20 mouse cellular contexts compared by ENCODE assay signal in genomic region chr15:97394561-97394960, GRCm38 (mm10).
DNase-seq lines count a peak whose midpoint lies in the region; ATAC-seq and TF ChIP-seq lines count a peak whose summit lies in the region.
"Had no signal": no experiment of that assay in that cellular context is flagged by ENCODE, and none has a peak within 500 bp of the region (broad histone marks: within the 10 kb centered on the region; RNA-seq: fewer than 3 reads in every experiment).

No protein-coding gene starts in this region.

- H3K9me3 ChIP-seq in hindbrain, postnatal 0 days (ENCODE audit: low read length): no peaks in the 10 kb centered on the region
- no peaks in the 10 kb centered on the region for H3K9me3 ChIP-seq in hindbrain, embryonic 11.5 days (ENCODE audit: control insufficient read depth, low read length)
- H3K9me3 ChIP-seq in limb, embryonic 13.5 days: peaks cover 4% of the 10 kb centered on the region; the same call in 1 of the 2 replicates
- H3K9me3 ChIP-seq: heart, embryonic 13.5 days; intestine, embryonic 15.5 days; kidney, embryonic 15.5 days; lung, embryonic 15.5 days; neural tube, embryonic 13.5 days had no signal

- no peaks in the 10 kb centered on the region for H3K36me3 ChIP-seq in hindbrain, postnatal 0 days (ENCODE audit: insufficient read depth, low read length)
- no peaks in the 10 kb centered on the region for H3K36me3 ChIP-seq in hindbrain, embryonic 11.5 days (ENCODE audit: control insufficient read depth, insufficient read depth, low read length)
- H3K36me3 ChIP-seq in limb, embryonic 13.5 days: no peaks in the 10 kb centered on the region
- no peaks in the 10 kb centered on the region for H3K36me3 ChIP-seq in heart, adult 2 months (ENCODE audit: control insufficient read depth, insufficient read depth, low read length)
- H3K36me3 ChIP-seq: heart, embryonic 13.5 days; intestine, embryonic 15.5 days; kidney, embryonic 15.5 days; liver, embryonic 12.5 days; lung, embryonic 15.5 days; neural tube, embryonic 13.5 days had no signal

- WGBS in hindbrain, postnatal 0 days: 71% methylated on average over 12 of the region's 12 CpGs
- 85% methylated on average over 12 of the region's 12 CpGs for WGBS in hindbrain, embryonic 11.5 days
- 80% methylated on average over 12 of the region's 12 CpGs for WGBS in limb, embryonic 13.5 days
- 72% methylated on average over 12 of the region's 12 CpGs for WGBS in heart, adult 2 months

- ATAC-seq in hindbrain, postnatal 0 days: no peak
- ATAC-seq in hindbrain, embryonic 11.5 days (ENCODE audit: low FRiP score): no peak
- no peak for ATAC-seq in limb, embryonic 13.5 days (ENCODE audit: low FRiP score, low read depth)
- ATAC-seq: forebrain, postnatal 0 days; intestine, embryonic 15.5 days; liver, embryonic 12.5 days had no signal

- no peak for TF ChIP-seq POLR2A in heart, adult 2 months (IDR thresholded peaks at IDR 0.05; ENCODE audit: insufficient read depth, low read depth, low read length)

- no peaks in the 10 kb centered on the region for H3K4me1 ChIP-seq in hindbrain, postnatal 0 days (ENCODE audit: insufficient read depth, low read length)
- no peaks in the 10 kb centered on the region for H3K4me1 ChIP-seq in hindbrain, embryonic 11.5 days (replicated peaks; ENCODE audit: control insufficient read depth, insufficient read depth, low read length)
- peaks cover 6% of the 10 kb centered on the region for H3K4me1 ChIP-seq in limb, embryonic 13.5 days
- H3K4me1 ChIP-seq in heart, adult 2 months (ENCODE audit: control insufficient read depth, insufficient read depth, low read length): no peaks in the 10 kb centered on the region
- H3K4me1 ChIP-seq: heart, embryonic 13.5 days; intestine, embryonic 15.5 days; lung, embryonic 15.5 days had no signal

- H3K4me3 ChIP-seq in hindbrain, postnatal 0 days (ENCODE audit: low read length): no peak overlapping the region
- no peak overlapping the region for H3K4me3 ChIP-seq in hindbrain, embryonic 11.5 days (ENCODE audit: low read depth, low read length)
- H3K4me3 ChIP-seq in limb, embryonic 13.5 days: no peak overlapping the region
- H3K4me3 ChIP-seq in heart, adult 2 months: no peak overlapping the region
- H3K4me3 ChIP-seq: erythroblast, embryonic 14.5 days; heart, embryonic 13.5 days; intestine, embryonic 15.5 days; kidney, embryonic 15.5 days; liver, embryonic 12.5 days; lung, embryonic 15.5 days; neural tube, embryonic 13.5 days had no signal

- no peak for DNase-seq in hindbrain, postnatal 0 days (ENCODE audit: low spot score)
- no peak for DNase-seq in hindbrain, embryonic 11.5 days (ENCODE audit: low spot score)
- peak; percentile 60 for DNase-seq in ovary, postnatal 36 days (ENCODE audit: low spot score)
- no peak for DNase-seq in ovary, postnatal 14 days (ENCODE audit: low spot score)
- DNase-seq in R1 (ENCODE audit: low read depth, low spot score): peak; percentile 94
- DNase-seq in heart, adult 2 months: no peak
- DNase-seq: cerebellum, adult 18-20 months; cerebellum, postnatal 36 days; forebrain, postnatal 0 days; heart, postnatal 4 days; layer of hippocampus, postnatal 36 days; right cerebral cortex, adult 18-20 months had no signal

- no peak for TF ChIP-seq EP300 in heart, adult 2 months (IDR thresholded peaks at IDR 0.05; ENCODE audit: insufficient read depth, low read depth, low read length)

- TF ChIP-seq CTCF in hindbrain, postnatal 0 days (IDR thresholded peaks at IDR 0.05; ENCODE audit: low read depth): no peak
- TF ChIP-seq CTCF in heart, adult 2 months (IDR thresholded peaks at IDR 0.05): no peak

- H3K27ac ChIP-seq in hindbrain, postnatal 0 days: no peak overlapping the region
- H3K27ac ChIP-seq in hindbrain, embryonic 11.5 days (ENCODE audit: low read depth, low read length): no peak overlapping the region
- no peak overlapping the region; the same call in 1 of the 2 replicates for H3K27ac ChIP-seq in limb, embryonic 13.5 days
- H3K27ac ChIP-seq in heart, adult 2 months: no peak overlapping the region
- H3K27ac ChIP-seq: heart, embryonic 13.5 days; intestine, embryonic 15.5 days; kidney, embryonic 15.5 days; liver, embryonic 12.5 days; lung, embryonic 15.5 days; neural tube, embryonic 13.5 days had no signal

- 0 out of 2 replicates have a peak overlapping the region, but pooled peaks have one; percentile 5 for H3K9ac ChIP-seq in hindbrain, postnatal 0 days (replicated peaks; ENCODE audit: low read length)
- H3K9ac ChIP-seq in hindbrain, embryonic 11.5 days (ENCODE audit: low read depth, low read length): no peak overlapping the region
- peak overlapping the region; percentile 39; the same call in 1 of the 2 replicates for H3K9ac ChIP-seq in limb, embryonic 13.5 days
- no peak overlapping the region for H3K9ac ChIP-seq in heart, adult 2 months (ENCODE audit: low read depth, low read length)
- H3K9ac ChIP-seq: forebrain, postnatal 0 days; heart, embryonic 13.5 days; intestine, embryonic 15.5 days; kidney, embryonic 15.5 days; liver, embryonic 12.5 days; lung, embryonic 15.5 days; neural tube, embryonic 13.5 days had no signal

- intact Hi-C loops in heart, adult 2 months (cut with DNase I): no loop called here

- H3K27me3 ChIP-seq in hindbrain, postnatal 0 days (ENCODE audit: insufficient read depth, low read length): no peaks in the 10 kb centered on the region
- H3K27me3 ChIP-seq in hindbrain, embryonic 11.5 days (ENCODE audit: control insufficient read depth, insufficient read depth, low read length): no peaks in the 10 kb centered on the region
- H3K27me3 ChIP-seq in limb, embryonic 13.5 days: no peaks in the 10 kb centered on the region
- H3K27me3 ChIP-seq in heart, adult 2 months (ENCODE audit: control insufficient read depth, insufficient read depth, low read length): no peaks in the 10 kb centered on the region
- H3K27me3 ChIP-seq: heart, embryonic 13.5 days; intestine, embryonic 15.5 days; kidney, embryonic 15.5 days; liver, embryonic 12.5 days; lung, embryonic 15.5 days; neural tube, embryonic 13.5 days had no signal

- no peaks in the 10 kb centered on the region for H3K79me2 ChIP-seq in heart, adult 2 months (replicated peaks; ENCODE audit: control insufficient read depth, insufficient read depth, low read length)

- H3K4me2 ChIP-seq in hindbrain, postnatal 0 days (ENCODE audit: low read depth, low read length): no peak overlapping the region
- no peak overlapping the region for H3K4me2 ChIP-seq in hindbrain, embryonic 11.5 days (replicated peaks; ENCODE audit: low read depth, low read length)
- H3K4me2 ChIP-seq in limb, embryonic 13.5 days (replicated peaks): no peak overlapping the region
- H3K4me2 ChIP-seq: heart, embryonic 13.5 days; intestine, embryonic 15.5 days; kidney, embryonic 15.5 days; liver, embryonic 12.5 days; lung, embryonic 15.5 days; neural tube, embryonic 13.5 days had no signal

Comparison
In these comparisons a context has a peak if more than half of its experiments do, and no peak if none do; other contexts are left out.
1. DNase-seq: peak in ovary, postnatal 36 days (single experiment) and R1 (single experiment); none in hindbrain, postnatal 0 days (single experiment), hindbrain, embryonic 11.5 days (single experiment), ovary, postnatal 14 days (single experiment) and heart, adult 2 months (0 of 2).
2. H3K9ac ChIP-seq: peak in hindbrain, postnatal 0 days (single experiment) and limb, embryonic 13.5 days (single experiment); none in hindbrain, embryonic 11.5 days (single experiment) and heart, adult 2 months (single experiment).